Mouse (Mus musculus) heart, embryonic 10.5 days (tissue): Measurements from ENCODE around the gene Fam219b. TPM values are rescaled to one million over a fixed set of nuclear protein-coding genes. Genes with fewer than 3 reads are reported as not detected.

Experiments used
- DNase-seq: peaks from one replicate; pipeline ENCODE4 v3.0.0-alpha.2; 2017; ENCODE audit warnings: low spot score
- H3K27ac ChIP-seq: fragments of 300-500 bp; sonication (generic); 2 replicates; pipeline ENCODE4 v1.5.1; 2016; ENCODE audit warnings: mild to moderate bottlenecking
- H3K27me3 ChIP-seq: fragments of 300-500 bp; sonication (generic); 2 replicates; pipeline ENCODE4 v1.6.1; 2016; ENCODE audit warnings: mild to moderate bottlenecking; ENCODE audit not compliant: poor library complexity, insufficient read depth, severe bottlenecking
- H3K36me3 ChIP-seq: fragments of 300-500 bp; sonication (generic); 2 replicates; pipeline ENCODE4 v1.6.1; 2016; ENCODE audit warnings: mild to moderate bottlenecking, moderate library complexity
- H3K4me1 ChIP-seq: fragments of 300-500 bp; sonication (generic); 2 replicates; pipeline ENCODE4 v1.6.1; 2016; ENCODE audit warnings: mild to moderate bottlenecking
- H3K4me3 ChIP-seq: fragments of 300-500 bp; sonication (generic); 2 replicates; pipeline ENCODE4 v1.5.1; 2016; ENCODE audit warnings: mild to moderate bottlenecking, moderate library complexity
- H3K9me3 ChIP-seq: fragments of 300-500 bp; sonication (generic); 2 replicates; pipeline ENCODE4 v1.6.1; 2016; ENCODE audit warnings: mild to moderate bottlenecking, moderate library complexity
- WGBS: fragments of 180-500 bp; shearing (Covaris S2); methylation state at CpG from one replicate; pipeline ENCODE4 v1.1.7; 2016; 5-methylcytosine and 5-hydroxymethylcytosine counted together
- polyA plus RNA-seq: library from polyadenylated mRNA; unstranded; fragments of >200 nt; fragmentation: Nextera tagmentation; extraction: Ambion mirVana; gene quantifications from 2 replicates; pipeline ENCODE4 v1.2.1, GENCODE M21; 2016

The Fam219b gene
- polyA plus RNA-seq, 1 experiment from 2014 or later: 14.9 TPM

GRCm38 (mm10) chr9:57589224-57590126 is 52.1 kb downstream of the Fam219b start, which contains the start of gene Ulk3:
Gene Ulk3, plus strand, starts transcription at chr9:57589452.
- peak; percentile 91 for DNase-seq
- H3K36me3 ChIP-seq: peaks cover 62% of the 10 kb centered on the region
- H3K27ac ChIP-seq: peak within 1 kb of the TSS; percentile 90
- under 1% methylated on average over 58 of the region's 58 CpGs for whole genome bisulfite sequencing
- peaks cover 4% of the 10 kb centered on the region; the same call in 1 of the 2 replicates for H3K27me3 ChIP-seq
- H3K9me3 ChIP-seq: no peaks in the 10 kb centered on the region
- H3K4me3 ChIP-seq: peak within 1 kb of the TSS; percentile 72
- peaks cover 54% of the 10 kb centered on the region for H3K4me1 ChIP-seq

DNA sequence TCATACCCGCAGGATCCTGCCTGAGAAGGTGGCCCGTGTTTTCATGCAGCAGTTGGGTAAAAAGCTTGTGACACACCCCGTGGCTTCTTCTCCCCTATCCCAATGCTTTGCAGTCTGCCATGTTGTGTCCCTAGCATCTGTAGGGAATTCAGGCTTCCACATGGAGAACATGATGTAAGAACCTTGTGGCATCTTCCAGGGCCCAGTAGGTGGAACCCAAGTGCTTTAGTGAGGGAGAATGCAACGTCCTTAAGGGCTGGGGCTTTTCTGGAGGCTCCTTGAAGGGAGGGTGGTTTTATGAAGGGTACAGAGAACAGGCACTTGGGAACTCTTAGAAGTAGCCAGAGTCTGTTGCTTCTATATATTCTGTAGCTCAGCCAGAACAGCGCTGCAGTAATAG is 53.4 kb downstream of the Fam219b start:
- Histone ChIP-seq H3K27me3 (peaks cover 4% of the 10 kb centered on the region; the same call in 1 of the 2 replicates), H3K27ac (no peak overlapping the region), H3K9me3 (no peaks in the 10 kb centered on the region), H3K4me1 (peaks cover 60% of the 10 kb centered on the region), H3K36me3 (peaks cover 63% of the 10 kb centered on the region), H3K4me3 (peak overlapping the region; percentile 72; the same call in 1 of the 2 replicates)
- DNase-seq: no peak
- WGBS: 28% methylated on average over 5 of the region's 5 CpGs

Other genes starting within 250 kb of the Fam219b start
- gene Ppcdc, start 97.4 kb upstream of the Fam219b start, polyA plus RNA-seq: 21.3 and 21.5 TPM in 2 replicates
- 11.3 and 11.4 TPM in 2 replicates for gene Scamp5, start 69.5 kb upstream of the Fam219b start, polyA plus RNA-seq
- 15.0 and 16.5 TPM in 2 replicates for gene Rpp25, start 33.5 kb upstream of the Fam219b start, polyA plus RNA-seq
- gene Cox5a, start 16.3 kb upstream of the Fam219b start, polyA plus RNA-seq: 911 and 1,292 TPM in 2 replicates
- 80.6 and 102 TPM in 2 replicates for gene Mpi, start 15.2 kb downstream of the Fam219b start, polyA plus RNA-seq
- gene Scamp2, start 23.4 kb downstream of the Fam219b start, polyA plus RNA-seq: 53.5 and 53.9 TPM in 2 replicates
- 17.4 and 21.8 TPM in 2 replicates for gene Ulk3, start 51.9 kb downstream of the Fam219b start, polyA plus RNA-seq
- gene Cplx3, start 68.8 kb downstream of the Fam219b start, polyA plus RNA-seq: 0.15 TPM in 1 of 2 replicates, not detected in the other
- gene Lman1l, start 83.2 kb downstream of the Fam219b start, polyA plus RNA-seq: not detected in 2 replicates
- gene Csk, start 116.1 kb downstream of the Fam219b start, polyA plus RNA-seq: 17.2 and 26.0 TPM in 2 replicates
- gene Cyp1a2, start 146.2 kb downstream of the Fam219b start, polyA plus RNA-seq: not detected in 2 replicates
- 0.05 TPM in 1 of 2 replicates, not detected in the other for gene Cyp1a1, start 150.4 kb downstream of the Fam219b start, polyA plus RNA-seq
- gene Edc3, start 171.0 kb downstream of the Fam219b start, polyA plus RNA-seq: 24.7 and 28.5 TPM in 2 replicates
- 70.6 and 79.7 TPM in 2 replicates for gene Clk3, start 228.3 kb downstream of the Fam219b start, polyA plus RNA-seq